In genomic region chr9:124138055-124138775, GRCm38 (mm10) we compare ENCODE assay signal across 12 mouse cellular contexts. TPM values are rescaled to one million over a fixed set of nuclear protein-coding genes. Genes with fewer than 3 reads are reported as not detected.
DNase-seq lines count a peak whose midpoint lies in the region; ATAC-seq lines count a peak whose summit lies in the region.
"Had no signal": no experiment of that assay in that cellular context is flagged by ENCODE, and none has a peak within 500 bp of the region (broad histone marks: within the 10 kb centered on the region; RNA-seq: fewer than 3 reads in every experiment).

No protein-coding gene starts in this region.

- H3K27me3 ChIP-seq in kidney, embryonic 15.5 days = no peaks in the 10 kb centered on the region
- no peaks in the 10 kb centered on the region for H3K27me3 ChIP-seq in intestine, embryonic 16.5 days (replicated peaks; ENCODE audit: control insufficient read depth, insufficient read depth, low read length)

- no peaks in the 10 kb centered on the region for H3K9me3 ChIP-seq in kidney, embryonic 15.5 days (replicated peaks)
- no peaks in the 10 kb centered on the region for H3K9me3 ChIP-seq in intestine, embryonic 16.5 days (ENCODE audit: control insufficient read depth, low read length)

- no peak overlapping the region for H3K4me2 ChIP-seq in kidney, embryonic 15.5 days
- H3K4me2 ChIP-seq in intestine, embryonic 16.5 days (ENCODE audit: low read depth, low read length) = no peak overlapping the region

- H3K4me1 ChIP-seq in kidney, embryonic 15.5 days = no peaks in the 10 kb centered on the region
- no peaks in the 10 kb centered on the region for H3K4me1 ChIP-seq in intestine, embryonic 16.5 days (ENCODE audit: control insufficient read depth, insufficient read depth, low read length)

- H3K9ac ChIP-seq in kidney, embryonic 15.5 days = no peak overlapping the region
- H3K9ac ChIP-seq in intestine, embryonic 16.5 days (ENCODE audit: low read depth, low read length) = no peak overlapping the region
- H3K9ac ChIP-seq: forebrain, postnatal 0 days had no signal

- 61% methylated on average over 4 of the region's 4 CpGs for WGBS in kidney, embryonic 15.5 days
- 36% methylated on average over 4 of the region's 4 CpGs for WGBS in intestine, embryonic 16.5 days

- H3K27ac ChIP-seq in kidney, embryonic 15.5 days = no peak overlapping the region
- no peak overlapping the region for H3K27ac ChIP-seq in intestine, embryonic 16.5 days (ENCODE audit: low read length)

- peak; percentile 25; the same call in 1 of the 2 replicates for ATAC-seq in kidney, embryonic 15.5 days (replicated peaks; ENCODE audit: low FRiP score)
- ATAC-seq in intestine, embryonic 16.5 days = peak; percentile 38; the same call in 1 of the 2 replicates
- peak; percentile 99 for ATAC-seq in megakaryocyte progenitor cell, adult 5-6 weeks (replicated peaks; ENCODE audit: poor library complexity)
- ATAC-seq: forebrain, postnatal 0 days had no signal

- no peaks in the 10 kb centered on the region for H3K36me3 ChIP-seq in kidney, embryonic 15.5 days
- no peaks in the 10 kb centered on the region for H3K36me3 ChIP-seq in intestine, embryonic 16.5 days (ENCODE audit: control insufficient read depth, insufficient read depth, low read length)

- H3K4me3 ChIP-seq in kidney, embryonic 15.5 days (replicated peaks) = no peak overlapping the region
- no peak overlapping the region for H3K4me3 ChIP-seq in intestine, embryonic 16.5 days (ENCODE audit: low read length)

- DNase-seq in kidney, adult 18-20 months = no peak
- peak; percentile 45 for DNase-seq in c-Kit-negative CD71-positive TER-119-positive erythroid progenitor cells, embryonic 14.5 days (ENCODE audit: low read depth, low spot score)
- DNase-seq in heart, adult 8-10 months (ENCODE audit: low spot score) = no peak
- no peak for DNase-seq in ovary, postnatal 14 days (ENCODE audit: low spot score)
- DNase-seq in kidney, postnatal 10 days = no peak
- DNase-seq: cerebellum, adult 8-10 months; forebrain, postnatal 0 days; gastrocnemius, postnatal 36 days; heart, postnatal 10 days had no signal

RNA-seq across cellular contexts. Expression of gene Ccr5, which starts 16.9 kb away (rescaled TPM):
- polyA plus RNA-seq in kidney, embryonic 15.5 days (2015; fragmentation: Nextera tagmentation; extraction: Ambion mirVana) = 0.18 and 0.65 TPM in 2 replicates
- polyA plus RNA-seq in intestine, embryonic 16.5 days (2015; fragmentation: Nextera tagmentation; extraction: Ambion mirVana) = 0.97 and 1.7 TPM in 2 replicates
- 0.39 and 3.8 TPM in 2 replicates for total RNA-seq in megakaryocyte progenitor cell, adult 5-6 weeks (2015)
- total RNA-seq in megakaryocyte progenitor cell, adult 5-6 weeks (2017) = 0.54 and 0.87 TPM in 2 replicates
- 1 to 10 TPM in 3 of 4 experiments, under 1 TPM in 1; 0.37 to 2.2 (median 2.0) TPM for total RNA-seq in heart, adult 8-10 months (2022)

RNA-seq across cellular contexts. Expression of gene Ccr2, which starts 36.5 kb away (rescaled TPM):
- polyA plus RNA-seq in kidney, embryonic 15.5 days (2015; fragmentation: Nextera tagmentation; extraction: Ambion mirVana) = 2.2 and 2.6 TPM in 2 replicates
- 4.0 and 4.2 TPM in 2 replicates for polyA plus RNA-seq in intestine, embryonic 16.5 days (2015; fragmentation: Nextera tagmentation; extraction: Ambion mirVana)
- total RNA-seq in megakaryocyte progenitor cell, adult 5-6 weeks (2015) = 75.3 and 101 TPM in 2 replicates
- total RNA-seq in megakaryocyte progenitor cell, adult 5-6 weeks (2017) = 102 and 119 TPM in 2 replicates
- under 1 TPM; 0.44 to 0.98 (median 0.82) TPM for total RNA-seq in heart, adult 8-10 months (2022)

Comparison
In these comparisons a context has a peak if more than half of its experiments do, and no peak if none do; other contexts are left out.
1. ATAC-seq: peak in every context shown above with its lines; median percentile 99 in megakaryocyte progenitor cell, adult 5-6 weeks; 38 in intestine, embryonic 16.5 days; 25 in kidney, embryonic 15.5 days.
2. RNA of gene Ccr2, which starts 36.5 kb away (total RNA-seq): 75.3 to 119 TPM in megakaryocyte progenitor cell, adult 5-6 weeks; 0.44 to 0.98 TPM in heart, adult 8-10 months; every median in the first group is over 10 times any median in the second.